Mouse (Mus musculus) adrenal gland, adult (tissue): ENCODE measurements at regions not wholly inside any gene's neighbourhood (a gene's known extent, or its start where the extent isn't known, plus 50 kb on each side); places are given as distances from the start of the nearest gene placed in this dataset.

ENCODE experiments used
- DNase-seq, 2 experiments: peaks; one replicate each; pipeline ENCODE4 v3.0.0; 2022 to 2023; ENCODE audit warnings: low spot score in 1 of 2; ENCODE audit not compliant: inconsistent age in 2 of 2

DNA sequence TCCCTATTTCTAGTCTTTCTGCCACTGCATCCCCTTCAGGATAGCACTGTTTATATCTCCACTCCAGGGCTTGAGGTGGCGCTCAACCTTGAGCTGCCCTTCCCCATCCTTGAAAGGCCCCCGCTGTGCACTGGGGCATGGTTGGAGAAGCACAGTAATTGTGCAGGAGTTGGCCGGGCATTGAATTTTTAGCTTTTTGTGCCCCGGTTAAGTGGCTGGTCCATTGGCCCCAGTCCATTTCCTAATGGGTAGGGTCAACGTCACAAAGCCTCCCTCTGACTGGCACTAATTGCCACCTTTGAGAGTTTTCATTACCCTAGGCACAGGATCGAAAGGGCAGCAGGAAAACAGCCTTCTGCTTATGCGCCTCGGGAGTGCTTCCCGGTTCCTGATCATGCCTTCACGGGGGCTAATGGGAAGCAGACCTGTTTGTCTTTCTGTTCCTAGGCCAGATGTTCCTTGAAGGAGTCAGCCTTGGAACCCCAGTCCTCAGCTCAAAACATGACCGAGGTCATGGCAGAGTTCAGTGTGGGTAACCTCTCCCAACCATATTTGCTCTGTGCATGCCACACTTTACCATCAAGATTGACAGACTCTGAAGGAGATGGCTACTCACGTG, 80.5 kb upstream of the Ankrd55 start:
- DNase-seq = no peak

DNA sequence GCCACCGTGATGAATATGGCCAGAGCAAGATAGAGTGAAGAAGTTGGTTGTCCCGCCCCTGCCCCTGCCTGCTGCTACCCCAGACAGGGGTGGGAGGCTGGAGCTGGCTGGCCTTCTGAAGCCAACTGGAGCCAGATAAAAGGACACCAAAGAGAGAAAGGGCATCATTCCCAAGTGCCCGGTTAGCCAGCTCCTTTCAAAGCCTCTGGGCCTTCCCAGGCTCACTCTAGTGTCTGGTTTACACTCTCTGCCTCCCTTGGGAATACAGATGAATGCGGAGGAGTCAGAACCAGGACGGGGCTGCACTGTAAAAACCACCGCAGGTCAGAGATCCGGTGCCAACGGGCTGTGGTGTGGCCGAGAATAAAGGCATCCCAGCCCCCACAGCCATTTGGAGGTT, 76.4 kb upstream of the Ankrd55 start:
- DNase-seq = no peak

DNA sequence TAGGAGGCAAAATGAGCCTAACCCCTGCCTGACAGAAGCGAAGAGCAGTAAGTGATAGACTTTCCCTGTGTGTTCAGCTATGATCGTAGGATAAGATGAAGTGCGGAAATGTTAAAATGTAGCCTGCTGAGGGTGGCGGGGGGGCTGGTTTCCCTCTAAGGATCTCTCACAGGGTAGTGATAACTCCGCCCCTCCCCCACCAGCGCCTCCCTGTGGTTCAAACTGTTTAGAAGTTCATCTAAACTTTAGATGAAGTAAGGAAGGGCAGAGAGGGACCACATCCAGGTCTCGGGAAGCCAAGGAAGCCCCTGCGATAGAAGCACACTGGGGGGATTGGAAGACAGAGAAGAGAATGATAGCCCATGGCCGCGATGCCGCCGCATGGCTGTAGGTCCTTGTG, 75.9 kb upstream of the Ankrd55 start:
- no peak for DNase-seq

DNA sequence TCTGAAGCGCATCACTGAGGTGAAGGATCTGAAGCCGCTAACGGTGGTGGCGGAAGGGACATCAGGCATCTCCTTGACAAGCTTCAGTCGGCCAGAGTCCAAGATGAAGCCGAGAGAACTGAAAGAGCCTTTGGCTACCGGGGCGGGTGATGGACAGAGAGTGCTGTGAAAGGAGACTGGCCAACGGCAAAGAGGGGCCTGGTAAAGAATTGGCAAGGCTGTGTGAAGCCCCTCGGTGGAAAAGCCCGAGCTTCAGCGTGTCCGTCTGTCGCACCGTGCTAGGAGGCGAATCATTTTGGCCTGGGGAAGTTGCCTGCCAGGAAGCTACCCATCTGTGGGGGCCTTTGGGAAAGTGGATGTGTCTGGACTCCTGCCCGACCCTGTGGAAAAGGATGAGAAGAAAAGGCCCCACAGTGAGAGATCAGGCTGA, 74.6 kb upstream of the Ankrd55 start:
- no peak for DNase-seq

DNA sequence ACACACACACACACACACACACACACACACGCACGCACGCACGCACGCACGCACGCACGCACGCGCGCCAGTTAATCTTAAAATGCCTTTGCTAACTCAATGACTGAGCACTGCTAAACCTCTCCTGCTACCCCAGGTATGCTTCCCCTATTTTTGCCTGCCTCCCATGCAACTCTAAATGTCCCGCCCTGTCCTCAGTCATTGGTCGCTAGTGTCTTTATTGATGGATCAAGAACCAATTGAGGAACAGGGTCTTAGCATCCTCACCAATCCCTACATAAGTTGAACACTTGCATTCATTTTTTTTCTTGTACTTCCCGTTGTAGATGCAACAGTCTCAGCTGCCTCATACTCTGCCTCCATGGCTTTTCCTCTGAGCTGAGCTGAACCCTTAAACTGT, 72.2 kb upstream of the Ankrd55 start:
- no peak for DNase-seq

DNA sequence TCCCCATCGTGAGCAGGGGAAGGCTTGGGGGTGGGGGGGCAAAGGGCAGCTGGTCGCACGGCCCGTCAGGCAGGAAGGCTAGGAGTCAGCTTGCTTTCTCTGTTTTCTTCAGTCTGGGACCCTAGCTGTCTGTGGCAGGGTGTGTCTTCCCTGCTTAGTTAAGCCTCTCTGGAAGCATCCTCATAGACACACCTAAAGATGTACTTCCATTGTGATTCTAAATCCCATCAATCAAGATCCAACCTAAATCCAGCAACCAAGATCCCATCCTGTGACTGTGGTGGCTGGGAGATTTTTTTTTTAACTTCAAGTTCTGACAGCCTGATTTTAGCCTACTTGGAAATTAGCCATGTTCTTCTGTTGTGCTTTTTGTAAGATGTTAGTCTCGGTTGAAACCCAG, 69.9 kb upstream of the Ankrd55 start:
- DNase-seq = no peak

DNA sequence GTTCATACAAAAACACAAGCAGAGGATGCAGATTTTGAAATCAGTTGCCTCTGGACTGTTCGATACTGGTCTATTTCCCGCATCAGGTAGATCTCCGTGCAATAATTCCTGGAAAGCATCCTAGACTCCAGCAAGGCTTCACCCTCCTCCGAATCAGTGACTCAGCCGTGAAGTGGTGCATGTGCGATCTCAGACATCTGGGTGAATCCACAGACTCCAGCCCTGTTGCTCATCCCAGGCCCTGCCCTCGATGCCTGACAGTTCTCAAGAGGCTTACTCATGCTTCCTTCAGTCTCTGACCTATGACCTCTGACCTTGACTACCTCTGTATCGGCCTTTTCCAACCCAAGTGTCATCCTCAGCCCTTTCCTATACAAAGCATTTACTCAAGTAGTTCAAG, 68.1 kb upstream of the Ankrd55 start:
- DNase-seq = peak in 1 of 2 experiments; percentile 51

DNA sequence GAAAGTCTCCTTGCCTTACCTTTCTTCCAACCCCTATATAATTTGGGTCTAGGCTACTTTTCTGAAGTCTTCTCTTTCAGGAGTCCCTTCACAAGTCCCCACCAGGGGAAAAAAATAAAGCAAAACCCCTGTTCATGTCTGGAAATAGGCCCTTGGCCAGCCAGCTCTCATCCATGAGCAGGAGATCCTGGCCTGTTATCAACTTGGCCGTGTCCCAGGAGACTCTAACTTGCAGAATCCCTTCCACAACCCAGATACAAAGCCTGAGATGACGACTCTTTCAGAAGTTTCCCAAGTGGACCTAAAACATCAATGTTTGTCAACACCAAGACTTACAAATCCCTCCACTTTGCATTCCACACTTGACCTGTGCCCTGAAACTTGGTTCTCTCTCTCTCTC, 64.6 kb upstream of the Ankrd55 start:
- DNase-seq = peak in 1 of 2 experiments; percentile 44

DNA sequence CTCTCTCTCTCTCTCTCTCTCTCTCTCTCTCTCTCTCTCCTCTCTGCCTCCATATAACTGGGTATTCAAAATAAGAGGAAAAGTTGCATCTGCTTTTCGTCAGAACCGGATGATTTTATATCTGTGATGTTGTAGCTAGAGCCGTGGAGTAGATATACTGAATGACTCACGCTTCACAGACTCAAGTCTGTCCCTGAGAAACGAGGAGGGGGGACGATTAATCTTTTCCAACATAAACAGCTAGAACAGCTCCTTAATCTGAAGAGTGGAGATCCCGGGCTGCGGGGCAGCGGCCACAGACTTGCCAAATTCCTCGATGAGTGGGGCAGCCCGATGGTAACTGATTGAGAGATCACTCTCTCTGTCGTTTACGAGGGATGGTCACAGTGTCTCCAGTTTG, 60.5 kb upstream of the Ankrd55 start:
- peak; percentile 43 to 80 for DNase-seq

DNA sequence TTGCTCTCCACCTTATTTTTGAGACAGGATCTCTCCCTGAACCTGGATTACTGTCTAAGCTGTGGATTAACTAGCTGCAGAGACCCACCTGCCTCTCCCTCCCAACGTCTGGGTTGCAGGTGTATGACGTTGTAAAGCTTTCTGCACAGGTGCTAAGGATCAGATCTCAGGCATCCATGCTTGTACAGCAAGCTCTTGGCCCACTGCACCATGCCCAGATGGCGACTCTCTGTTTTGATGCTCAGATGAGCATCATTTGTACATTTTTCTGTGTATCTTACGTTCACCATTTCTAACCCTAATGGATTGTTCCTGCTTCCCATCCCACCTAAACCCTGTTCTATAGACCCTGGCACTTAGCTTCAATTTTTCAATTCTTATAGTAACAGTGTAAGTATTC, 59.4 kb upstream of the Ankrd55 start:
- no peak for DNase-seq

DNA sequence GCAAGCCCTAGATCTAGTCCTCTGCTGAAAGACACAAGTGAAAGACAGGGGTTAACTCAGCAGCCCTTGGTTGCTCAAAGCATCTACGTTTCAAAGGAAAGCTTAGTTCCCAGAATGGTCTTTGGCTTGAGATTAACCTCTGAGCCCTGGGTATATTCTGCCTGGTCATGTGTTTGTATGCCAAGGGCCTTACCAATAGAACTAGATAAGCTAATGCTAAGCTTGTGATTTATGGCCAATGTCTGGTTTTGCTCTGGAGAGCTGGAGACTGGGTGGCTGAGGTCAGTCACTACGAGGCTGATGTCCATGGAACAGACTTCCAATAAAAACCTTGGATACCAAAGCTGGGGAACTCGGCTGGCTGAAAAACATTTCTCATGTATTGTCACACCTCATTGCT, 58.1 kb upstream of the Ankrd55 start:
- DNase-seq = peak in 1 of 2 experiments; percentile 73

DNA sequence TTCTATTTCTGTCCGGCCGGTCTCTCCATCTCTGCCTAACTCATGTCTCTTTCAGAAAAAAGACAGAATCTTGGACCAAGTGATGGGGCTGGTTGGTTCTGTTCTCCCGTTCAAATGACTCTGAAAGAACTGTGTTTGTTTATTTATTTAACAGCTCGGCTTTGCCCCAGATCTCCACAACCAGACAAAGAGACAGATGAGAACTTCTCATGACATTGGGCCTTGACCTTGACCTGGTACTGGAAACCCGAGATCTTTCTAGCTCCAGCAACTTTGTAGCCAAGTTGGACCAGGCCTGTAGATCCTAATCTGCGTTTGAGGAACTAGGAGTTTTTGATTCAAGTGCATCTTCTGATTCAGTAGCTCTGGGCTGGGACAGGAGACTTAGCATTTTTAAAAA, 53.6 kb upstream of the Ankrd55 start:
- DNase-seq = peak; percentile 48 to 55

DNA sequence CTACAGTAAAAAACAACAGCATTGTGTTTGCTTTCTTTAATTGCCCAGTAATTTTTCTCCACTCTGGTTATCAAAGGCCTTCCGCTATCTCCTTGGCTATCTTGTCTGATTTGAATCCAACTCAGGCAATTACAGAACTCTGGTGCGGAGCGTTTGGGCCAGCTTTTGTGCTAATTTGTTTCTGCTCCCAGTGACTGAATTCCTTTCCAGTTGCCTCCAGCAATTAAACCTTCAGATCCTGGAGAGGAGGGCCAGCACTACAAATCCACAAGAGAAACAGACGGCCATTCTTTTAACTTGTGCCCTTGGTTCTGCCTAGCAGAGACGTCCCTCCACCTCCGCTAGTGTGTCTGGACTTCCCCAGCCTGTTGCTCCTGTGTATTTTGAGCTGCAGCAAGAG, 51.3 kb upstream of the Ankrd55 start:
- DNase-seq = no peak

DNA sequence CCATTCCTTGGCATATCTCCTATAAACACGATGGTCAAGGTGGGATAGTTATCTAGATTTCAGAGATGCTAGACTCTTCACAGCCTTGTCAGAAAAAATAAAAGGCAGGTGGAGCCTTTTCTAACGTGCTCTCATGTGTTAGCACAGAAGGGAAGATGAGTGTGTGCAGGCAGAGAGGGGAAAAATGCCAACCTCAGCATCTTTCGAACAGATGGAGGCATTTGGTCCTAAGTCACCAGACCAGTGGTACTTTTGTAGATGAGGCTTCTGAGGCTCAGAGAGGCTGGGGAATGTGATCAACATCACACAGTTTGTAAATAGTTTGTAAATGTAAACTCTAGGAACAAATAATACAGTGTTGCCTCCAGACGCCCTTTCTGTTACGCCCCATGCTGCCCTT, 50.9 kb upstream of the Ankrd55 start:
- no peak for DNase-seq

DNA sequence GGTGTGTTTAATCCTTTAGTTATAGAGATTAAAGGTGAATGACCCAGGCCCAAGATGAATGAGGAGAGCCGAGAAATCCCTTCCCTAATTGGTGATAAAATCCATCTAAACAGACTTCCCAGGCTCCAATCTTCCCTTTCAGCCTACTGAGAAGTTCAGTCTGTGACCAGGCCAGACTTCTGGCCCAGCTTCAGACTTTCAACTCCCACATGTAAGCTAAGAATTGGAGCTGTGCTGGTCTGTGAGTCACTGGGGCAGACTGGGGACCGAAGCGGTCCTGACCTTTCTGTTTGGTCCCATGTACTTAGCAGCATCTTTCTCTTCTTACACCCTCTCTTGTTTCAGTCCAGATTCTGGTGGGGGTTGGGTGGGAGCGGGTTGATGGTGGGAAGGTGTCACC, 50.3 kb upstream of the Ankrd55 start:
- no peak for DNase-seq
